ENCODE assay signal across 8 mouse cellular contexts in genomic region chr10:91082550-91083392, GRCm38 (mm10). TPM values are rescaled to one million over a fixed set of nuclear protein-coding genes. Genes with fewer than 3 reads are reported as not detected.
DNase-seq lines count a peak whose midpoint lies in the region; ATAC-seq and TF ChIP-seq lines count a peak whose summit lies in the region.

Apaf1 (minus strand) TSS chr10:91082770.
Ikbip (plus strand) TSS chr10:91082940.

- H3K27ac ChIP-seq in bone marrow, adult 2 months (ENCODE audit: control insufficient read depth, insufficient read depth, low read depth, low read length, poor library complexity) = peak within 1 kb of the TSS; percentile 97
- H3K27ac ChIP-seq in embryonic facial prominence, embryonic 15.5 days (replicated peaks) = peak within 1 kb of the TSS; percentile 92
- H3K27ac ChIP-seq in limb, embryonic 14.5 days (replicated peaks; ENCODE audit: low read depth, low read length) = peak within 1 kb of the TSS; percentile 86
- H3K27ac ChIP-seq in midbrain, postnatal 0 days (ENCODE audit: low read depth, low read length) = peak within 1 kb of the TSS; percentile 71

- peaks cover 8% of the 10 kb centered on the region; the same call in 1 of the 2 replicates for H3K36me3 ChIP-seq in embryonic facial prominence, embryonic 15.5 days
- H3K36me3 ChIP-seq in limb, embryonic 14.5 days (ENCODE audit: control insufficient read depth, insufficient read depth, low read length) = peaks cover 17% of the 10 kb centered on the region; the same call in 1 of the 2 replicates
- peaks cover 3% of the 10 kb centered on the region; the same call in 1 of the 2 replicates for H3K36me3 ChIP-seq in midbrain, postnatal 0 days (ENCODE audit: insufficient read depth, low read length)

- H3K9me3 ChIP-seq in embryonic facial prominence, embryonic 15.5 days (replicated peaks) = no peaks in the 10 kb centered on the region
- no peaks in the 10 kb centered on the region for H3K9me3 ChIP-seq in limb, embryonic 14.5 days (ENCODE audit: control insufficient read depth, low read length)
- no peaks in the 10 kb centered on the region for H3K9me3 ChIP-seq in midbrain, postnatal 0 days (ENCODE audit: low read length)

- DNase-seq in 416B (ENCODE audit: low read depth) = peak; percentile 98
- DNase-seq in heart, adult 8-10 months (ENCODE audit: low spot score) = peak; percentile 99
- peak; percentile 100 for DNase-seq in kidney, adult 9 months
- peak; percentile 98 for DNase-seq in limb, embryonic 14.5 days (ENCODE audit: low spot score)
- peak; percentile 99 for DNase-seq in midbrain, postnatal 0 days (ENCODE audit: low spot score)
- DNase-seq in spleen, postnatal 14 days (ENCODE audit: low spot score in 2 of 2) = peak; percentile 100

- TF ChIP-seq POLR2A in bone marrow, adult 2 months (IDR thresholded peaks at IDR 0.05; ENCODE audit: borderline replicate concordance, control insufficient read depth, low read depth, low read length) = peak; percentile 95
- TF ChIP-seq POLR2A in limb, embryonic 14.5 days (IDR thresholded peaks at IDR 0.05; ENCODE audit: borderline replicate concordance, extremely low read depth, insufficient read depth, insufficient read length) = peak; percentile 74; the same call in 1 of the 2 replicates

- under 1% methylated on average over 86 of the region's 87 CpGs for WGBS in bone marrow, adult 2 months
- WGBS in embryonic facial prominence, embryonic 15.5 days = under 1% methylated on average over 87 of the region's 87 CpGs
- WGBS in limb, embryonic 14.5 days = 1% methylated on average over 58 of the region's 87 CpGs
- under 1% methylated on average over 82 of the region's 87 CpGs for WGBS in midbrain, postnatal 0 days

- peak within 1 kb of the TSS; percentile 100 for H3K4me3 ChIP-seq in bone marrow, adult 2 months (replicated peaks; ENCODE audit: control insufficient read depth, low read depth, low read length)
- H3K4me3 ChIP-seq in embryonic facial prominence, embryonic 15.5 days (replicated peaks) = peak within 1 kb of the TSS; percentile 97
- peak within 1 kb of the TSS; percentile 98 for H3K4me3 ChIP-seq in limb, embryonic 14.5 days (replicated peaks; ENCODE audit: low read length)
- H3K4me3 ChIP-seq in midbrain, postnatal 0 days (ENCODE audit: low read depth, low read length) = peak within 1 kb of the TSS; percentile 78

- H3K4me2 ChIP-seq in embryonic facial prominence, embryonic 15.5 days (replicated peaks) = peak within 1 kb of the TSS; percentile 68
- H3K4me2 ChIP-seq in limb, embryonic 14.5 days (replicated peaks; ENCODE audit: low read depth, low read length, severe bottlenecking) = peak within 1 kb of the TSS; percentile 71
- H3K4me2 ChIP-seq in midbrain, postnatal 0 days (ENCODE audit: low read depth, low read length, poor library complexity, severe bottlenecking) = peak within 1 kb of the TSS; percentile 73

- H3K9ac ChIP-seq in embryonic facial prominence, embryonic 15.5 days = peak within 1 kb of the TSS; percentile 85
- H3K9ac ChIP-seq in limb, embryonic 14.5 days (ENCODE audit: low read depth, low read length, severe bottlenecking) = peak within 1 kb of the TSS; percentile 91
- peak within 1 kb of the TSS; percentile 75 for H3K9ac ChIP-seq in midbrain, postnatal 0 days (replicated peaks; ENCODE audit: low read length, poor library complexity, severe bottlenecking)

- TF ChIP-seq CTCF in bone marrow, adult 2 months (IDR thresholded peaks at IDR 0.05; ENCODE audit: control insufficient read depth, insufficient read depth, low read length) = no peak
- TF ChIP-seq CTCF in midbrain, postnatal 0 days (IDR thresholded peaks at IDR 0.05) = no peak

- H3K27me3 ChIP-seq in embryonic facial prominence, embryonic 15.5 days = no peaks in the 10 kb centered on the region
- no peaks in the 10 kb centered on the region for H3K27me3 ChIP-seq in limb, embryonic 14.5 days (ENCODE audit: control insufficient read depth, insufficient read depth, low read length)
- no peaks in the 10 kb centered on the region for H3K27me3 ChIP-seq in midbrain, postnatal 0 days (ENCODE audit: insufficient read depth, low read length)

- no peaks in the 10 kb centered on the region; the same call in 1 of the 2 replicates for H3K4me1 ChIP-seq in bone marrow, adult 2 months (ENCODE audit: control insufficient read depth, insufficient read depth, low read length)
- peaks cover 10% of the 10 kb centered on the region; the same call in 1 of the 2 replicates for H3K4me1 ChIP-seq in embryonic facial prominence, embryonic 15.5 days
- H3K4me1 ChIP-seq in limb, embryonic 14.5 days (ENCODE audit: control insufficient read depth, insufficient read depth, low read length) = peaks cover 14% of the 10 kb centered on the region
- H3K4me1 ChIP-seq in midbrain, postnatal 0 days (ENCODE audit: insufficient read depth, low read length) = no peaks in the 10 kb centered on the region

- ATAC-seq in embryonic facial prominence, embryonic 15.5 days (ENCODE audit: insufficient number of reproducible peaks, low FRiP score, low TSS enrichment, low read depth) = peak; percentile 98
- ATAC-seq in limb, embryonic 14.5 days (ENCODE audit: low FRiP score, low read depth) = peak; percentile 95
- ATAC-seq in midbrain, postnatal 0 days (ENCODE audit: low FRiP score) = peak; percentile 97

RNA-seq across cellular contexts. Expression of gene Apaf1, which starts in this region (rescaled TPM):
- 34.6 and 35.4 TPM in 2 replicates for polyA plus RNA-seq in bone marrow, adult 2 months (2011; ENCODE audit: insufficient read depth, insufficient read length, low replicate concordance, missing spikeins)
- polyA plus RNA-seq in embryonic facial prominence, embryonic 15.5 days (2015; fragmentation: Nextera tagmentation; extraction: Ambion mirVana) = 22.1 and 24.2 TPM in 2 replicates
- 1 to 10 TPM; 4.3 to 7.4 (median 5.6) TPM for total RNA-seq in heart, adult 8-10 months (2022)
- 39.4 and 41.5 TPM in 2 replicates for polyA plus RNA-seq in limb, embryonic 14.5 days (2012; rRNA removed)
- 33.2 and 40.6 TPM in 2 replicates for polyA plus RNA-seq in limb, embryonic 14.5 days (2014; fragmentation: Nextera tagmentation; extraction: Ambion mirVana)
- total RNA-seq in midbrain, postnatal 0 days (2014; rRNA removed) = 29.5 and 57.1 TPM in 2 replicates
- 14.2 and 16.4 TPM in 2 replicates for polyA plus RNA-seq in midbrain, postnatal 0 days (2015; fragmentation: Nextera tagmentation; extraction: Ambion mirVana)

RNA-seq across cellular contexts. Expression of gene Ikbip, which starts in this region (rescaled TPM):
- polyA plus RNA-seq in bone marrow, adult 2 months (2011; ENCODE audit: insufficient read depth, insufficient read length, low replicate concordance, missing spikeins) = 4.3 and 8.8 TPM in 2 replicates
- 70.4 and 75.4 TPM in 2 replicates for polyA plus RNA-seq in embryonic facial prominence, embryonic 15.5 days (2015; fragmentation: Nextera tagmentation; extraction: Ambion mirVana)
- 10 to 100 TPM; 19.8 to 22.9 (median 21.7) TPM for total RNA-seq in heart, adult 8-10 months (2022)
- 33.3 and 54.5 TPM in 2 replicates for polyA plus RNA-seq in limb, embryonic 14.5 days (2012; rRNA removed)
- 79.2 and 82.5 TPM in 2 replicates for polyA plus RNA-seq in limb, embryonic 14.5 days (2014; fragmentation: Nextera tagmentation; extraction: Ambion mirVana)
- total RNA-seq in midbrain, postnatal 0 days (2014; rRNA removed) = 15.4 and 17.3 TPM in 2 replicates
- polyA plus RNA-seq in midbrain, postnatal 0 days (2015; fragmentation: Nextera tagmentation; extraction: Ambion mirVana) = 16.9 and 17.7 TPM in 2 replicates

Comparison
In these comparisons a context has a peak if more than half of its experiments do, and no peak if none do; other contexts are left out.
1. Peak in every context shown above with its lines: DNase-seq, ATAC-seq, H3K4me3 ChIP-seq and H3K27ac ChIP-seq.